Mouse (Mus musculus) G1E (cell line): Measurements from ENCODE around the gene Dcst2. TPM values are rescaled to one million over a fixed set of nuclear protein-coding genes. Genes with fewer than 3 reads are reported as not detected.

Experiments
- ATAC-seq: 2 replicates; pipeline ENCODE4 v1.8.0; 2016; ENCODE audit warnings: mild to moderate bottlenecking; ENCODE audit not compliant: insufficient number of reproducible peaks, poor library complexity, low FRiP score, severe bottlenecking; ENCODE audit errors: extremely low read depth
- DNase-seq: peaks from one replicate; pipeline ENCODE4 v3.0.0; 2012; ENCODE audit warnings: low spot score
- H3K27me3 ChIP-seq: 2 replicates; pipeline ENCODE4 v1.6.1; 2012; ENCODE audit warnings: mild to moderate bottlenecking, low read length, inconsistent platforms; ENCODE audit not compliant: insufficient read depth
- H3K36me3 ChIP-seq: replicated peaks from 2 replicates; pipeline ENCODE3; 2012; ENCODE audit warnings: mild to moderate bottlenecking, inconsistent platforms
- H3K4me1 ChIP-seq: 2 replicates; pipeline ENCODE4 v1.6.1; 2012; ENCODE audit warnings: low read depth, low read length, inconsistent platforms, mixed read lengths; ENCODE audit not compliant: insufficient read depth
- H3K4me3 ChIP-seq: 2 replicates; pipeline ENCODE4 v1.5.1; 2012; ENCODE audit warnings: low read depth, mild to moderate bottlenecking, inconsistent platforms, low read length, moderate library complexity, mixed read lengths
- H3K9me3 ChIP-seq: replicated peaks from 2 replicates; pipeline ENCODE4 v1.6.1; 2012; ENCODE audit warnings: inconsistent platforms
- CTCF ChIP-seq: IDR thresholded peaks from 2 replicates; pipeline ENCODE4 v1.5.1; 2012; ENCODE audit warnings: low read depth, low read length, inconsistent platforms, mixed read lengths
- GATA1 ChIP-seq: IDR thresholded peaks from 2 replicates; pipeline ENCODE4 v1.6.1; 2012; ENCODE audit warnings: borderline replicate concordance, low read length, inconsistent platforms, mixed read lengths
- GATA2 ChIP-seq: IDR thresholded peaks from 2 replicates; pipeline ENCODE4 v1.6.1; 2012; ENCODE audit warnings: low read depth, low read length, inconsistent platforms, borderline replicate concordance
- POLR2AphosphoS5 ChIP-seq: IDR thresholded peaks from 2 replicates; pipeline ENCODE4 v1.6.1; 2012; ENCODE audit warnings: low read depth, low read length, inconsistent platforms; ENCODE audit not compliant: insufficient replicate concordance
- TAL1 ChIP-seq: conservative IDR thresholded peaks from 2 replicates; pipeline ENCODE4 v1.6.1; 2012; ENCODE audit warnings: low read depth, low read length, inconsistent platforms, mixed read lengths
- polyA plus RNA-seq: library from polyadenylated mRNA; stranded (reverse); fragments of >175 nt; gene quantifications from 2 replicates; pipeline ENCODE4 v1.2.3, GENCODE M21; 2012
- total RNA-seq, 2 experiments: library from RNA; stranded (forward) in 1 of 2; stranded (reverse) in 1 of 2; fragments of 200-1000 nt in 1 of 2; fragments of >200 nt in 1 of 2; fragmentation: Nextera tagmentation in 1 of 2; gene quantifications; 2 replicates each; pipeline ENCODE4 v1.2.3; 2014 to 2017

Gene Dcst2
- total and polyA plus RNA-seq, 3 experiments, result not detected

- peak overlapping the region; percentile 64; the same call in 1 of the 2 replicates for H3K4me3 ChIP-seq
- H3K36me3 ChIP-seq, result peaks cover 98% of the 10 kb centered on the region
- ATAC-seq (peak; percentile 38; the same call in 1 of the 2 replicates), DNase-seq (no peak)
- H3K27me3 ChIP-seq, result no peaks in the 10 kb centered on the region
- TF ChIP-seq POLR2AphosphoS5 (no peak), GATA2 (no peak), TAL1 (no peak), GATA1 (no peak), CTCF (no peak)
- H3K4me1 ChIP-seq, result peaks cover 91% of the 10 kb centered on the region
- H3K9me3 ChIP-seq, result no peaks in the 10 kb centered on the region
These were observed 23.7 kb downstream of the Dcst2 start for GRCm38 (mm10) chr3:89385451-89385850.

- H3K4me1 ChIP-seq, result peaks cover 98% of the 10 kb centered on the region
- TF ChIP-seq TAL1, result no peak
- TF ChIP-seq GATA2, result no peak
- no peak for TF ChIP-seq GATA1
- TF ChIP-seq CTCF, result no peak
- TF ChIP-seq POLR2AphosphoS5, result no peak
- DNase-seq (no peak), ATAC-seq (no peak)
- peak overlapping the region; percentile 64 for H3K4me3 ChIP-seq
- H3K9me3 ChIP-seq, result no peaks in the 10 kb centered on the region
- H3K36me3 ChIP-seq, result peaks cover 94% of the 10 kb centered on the region
- no peaks in the 10 kb centered on the region for H3K27me3 ChIP-seq
These were observed 25.0 kb downstream of the Dcst2 start for GRCm38 (mm10) chr3:89386438-89387420.

- H3K9me3 ChIP-seq, result no peaks in the 10 kb centered on the region
- no peak for DNase-seq
- TF ChIP-seq GATA1, result no peak
- no peak for TF ChIP-seq GATA2
- no peak for TF ChIP-seq POLR2AphosphoS5
- no peak for TF ChIP-seq CTCF
- no peak for TF ChIP-seq TAL1
- no peak for ATAC-seq
- peaks cover 97% of the 10 kb centered on the region for H3K4me1 ChIP-seq
- peak overlapping the region; percentile 64; the same call in 1 of the 2 replicates for H3K4me3 ChIP-seq
- H3K36me3 ChIP-seq, result peaks cover 85% of the 10 kb centered on the region
- no peaks in the 10 kb centered on the region for H3K27me3 ChIP-seq
These were observed 25.9 kb downstream of the Dcst2 start for GRCm38 (mm10) chr3:89387632-89388031.

- no peak for DNase-seq
- Histone ChIP-seq H3K4me1 (peaks cover 95% of the 10 kb centered on the region), H3K9me3 (no peaks in the 10 kb centered on the region), H3K4me3 (peak overlapping the region; percentile 64; the same call in 1 of the 2 replicates), H3K36me3 (peaks cover 78% of the 10 kb centered on the region), H3K27me3 (no peaks in the 10 kb centered on the region)
- no peak for ATAC-seq
- TF ChIP-seq POLR2AphosphoS5 (no peak), GATA2 (no peak), CTCF (no peak), TAL1 (no peak), GATA1 (no peak)
These were observed 26.5 kb downstream of the Dcst2 start for GRCm38 (mm10) chr3:89388134-89388881.

GRCm38 (mm10) chr3:89388901-89389740 is 27.3 kb downstream of the Dcst2 start:
- H3K27me3 ChIP-seq, result no peaks in the 10 kb centered on the region
- no peaks in the 10 kb centered on the region for H3K9me3 ChIP-seq
- H3K36me3 ChIP-seq, result peaks cover 70% of the 10 kb centered on the region
- no peak for ATAC-seq
- H3K4me3 ChIP-seq, result no peak overlapping the region
- H3K4me1 ChIP-seq, result peaks cover 92% of the 10 kb centered on the region
- peak; percentile 42 for DNase-seq
- TF ChIP-seq CTCF (no peak), GATA1 (no peak), POLR2AphosphoS5 (no peak), GATA2 (no peak), TAL1 (no peak)
